Mouse (Mus musculus) embryo, embryonic 11.5 days (tissue): ENCODE measurements around the gene Wdr1.

Experiments
- DNase-seq: peaks from one replicate; pipeline ENCODE4 v3.0.0-alpha.2; 2012; ENCODE audit warnings: low read depth, low spot score

Wdr1 gene

GRCm38 (mm10) chr5:38544423-38545415 is 18.3 kb downstream of the Wdr1 start:
- no peak for DNase-seq

GRCm38 (mm10) chr5:38543496-38544217 is 19.4 kb downstream of the Wdr1 start:
- DNase-seq, result no peak

- no peak for DNase-seq
Observed at GRCm38 (mm10) chr5:38541728-38542127, 21.3 kb downstream of the Wdr1 start.

GRCm38 (mm10) chr5:38540898-38541297 is 22.1 kb downstream of the Wdr1 start:
- no peak for DNase-seq

GRCm38 (mm10) chr5:38538508-38538907 is 24.5 kb downstream of the Wdr1 start:
- no peak for DNase-seq

- no peak for DNase-seq
Observed at GRCm38 (mm10) chr5:38537845-38538244, 25.2 kb downstream of the Wdr1 start.

- DNase-seq, result no peak
Observed at GRCm38 (mm10) chr5:38536822-38537221, 26.2 kb downstream of the Wdr1 start.

- DNase-seq, result no peak
Observed at GRCm38 (mm10) chr5:38532084-38532483, 30.9 kb downstream of the Wdr1 start.

GRCm38 (mm10) chr5:38529724-38530428 is 33.1 kb downstream of the Wdr1 start:
- DNase-seq, result peak; percentile 8

GRCm38 (mm10) chr5:38522977-38523376 is 40.0 kb downstream of the Wdr1 start:
- DNase-seq, result no peak

- no peak for DNase-seq
Observed at GRCm38 (mm10) chr5:38520838-38521237, 42.2 kb downstream of the Wdr1 start.

GRCm38 (mm10) chr5:38516267-38516666 is 46.8 kb downstream of the Wdr1 start:
- no peak for DNase-seq

GRCm38 (mm10) chr5:38512991-38513390 is 50.0 kb downstream of the Wdr1 start:
- no peak for DNase-seq

GRCm38 (mm10) chr5:38509568-38509967 is 53.5 kb downstream of the Wdr1 start:
- DNase-seq, result no peak

GRCm38 (mm10) chr5:38505435-38505765 is 57.6 kb downstream of the Wdr1 start:
- no peak for DNase-seq

- no peak for DNase-seq
Observed at GRCm38 (mm10) chr5:38504747-38505434, 58.1 kb downstream of the Wdr1 start.

- no peak for DNase-seq
Observed at GRCm38 (mm10) chr5:38504116-38504515, 58.9 kb downstream of the Wdr1 start.

- DNase-seq, result no peak
Observed at GRCm38 (mm10) chr5:38502992-38503391, 60.0 kb downstream of the Wdr1 start, which contains the start of gene Slc2a9. Slc2a9 (minus strand) TSS chr5:38503143.

- DNase-seq, result no peak
Observed at GRCm38 (mm10) chr5:38500043-38500442, 63.0 kb downstream of the Wdr1 start.

- no peak for DNase-seq
Observed at GRCm38 (mm10) chr5:38499316-38499811, 63.7 kb downstream of the Wdr1 start.

- no peak for DNase-seq
Observed at GRCm38 (mm10) chr5:38498479-38498878, 64.5 kb downstream of the Wdr1 start.
